Mouse (Mus musculus) midbrain, embryonic 11.5 days (tissue): ENCODE measurements around the gene Mt1. TPM values are rescaled to one million over a fixed set of nuclear protein-coding genes. Genes with fewer than 3 reads are reported as not detected.

Source experiments
- ATAC-seq: fragments of 200-750 bp; cut with Nextera tagmentation; 2 replicates; pipeline ENCODE4 v1.8.0; 2017; ENCODE audit warnings: moderate TSS enrichment, moderate library complexity; ENCODE audit not compliant: low FRiP score
- DNase-seq: peaks from one replicate; pipeline ENCODE4 v3.0.0; 2015; ENCODE audit warnings: low spot score; ENCODE audit errors: missing footprints
- H3K27ac ChIP-seq: fragments of 300-500 bp; sonication (generic); 2 replicates; pipeline ENCODE4 v1.5.1; 2014; ENCODE audit warnings: low read depth, low read length
- H3K27me3 ChIP-seq: fragments of 300-500 bp; sonication (generic); 2 replicates; pipeline ENCODE4 v1.6.1; 2014; ENCODE audit warnings: mild to moderate bottlenecking, low read length, moderate library complexity, mixed read lengths; ENCODE audit not compliant: control insufficient read depth, insufficient read depth
- H3K36me3 ChIP-seq: fragments of 300-500 bp; sonication (generic); 2 replicates; pipeline ENCODE4 v1.6.1; 2014; ENCODE audit warnings: mild to moderate bottlenecking, low read length, moderate library complexity, mixed read lengths; ENCODE audit not compliant: control insufficient read depth, insufficient read depth
- H3K4me1 ChIP-seq: fragments of 300-500 bp; sonication (generic); 2 replicates; pipeline ENCODE4 v1.6.1; 2014; ENCODE audit warnings: low read length; ENCODE audit not compliant: control insufficient read depth, insufficient read depth
- H3K4me2 ChIP-seq: fragments of 300-500 bp; sonication (generic); 2 replicates; pipeline ENCODE4 v1.6.1; 2014; ENCODE audit warnings: mild to moderate bottlenecking, moderate library complexity
- H3K4me3 ChIP-seq: fragments of 300-500 bp; sonication (generic); 2 replicates; pipeline ENCODE4 v1.5.1; 2014; ENCODE audit warnings: low read depth, low read length
- H3K9ac ChIP-seq: fragments of 300-500 bp; sonication (generic); 2 replicates; pipeline ENCODE4 v1.6.1; 2014; ENCODE audit warnings: low read length
- H3K9me3 ChIP-seq: fragments of 300-500 bp; sonication (generic); 2 replicates; pipeline ENCODE4 v1.6.1; 2016; ENCODE audit warnings: low read length; ENCODE audit not compliant: control insufficient read depth
- WGBS: fragments of 180-500 bp; shearing (Covaris S2); extraction: QIAGEN DNeasy Blood & Tissue Kit; methylation state at CpG from one replicate; pipeline ENCODE4 v1.1.7; 2014; 5-methylcytosine and 5-hydroxymethylcytosine counted together
- polyA plus RNA-seq: library from polyadenylated mRNA; unstranded; fragments of >200 nt; fragmentation: Nextera tagmentation; extraction: Ambion mirVana; gene quantifications from 2 replicates; pipeline ENCODE4 v1.2.1, GENCODE M21; 2014

Mt1 gene
- polyA plus RNA-seq, 1 experiment from 2014 or later, result 94.1 TPM

GRCm38 (mm10) chr8:94182055-94182929 is 3.4 kb downstream of the Mt1 start:
- no peak for ATAC-seq
- 69% methylated on average over 13 of the region's 13 CpGs for WGBS
- H3K9me3 ChIP-seq, result no peaks in the 10 kb centered on the region
- no peak overlapping the region for H3K9ac ChIP-seq
- DNase-seq, result peak; percentile 84
- H3K27ac ChIP-seq, result no peak overlapping the region
- peaks cover 80% of the 10 kb centered on the region for H3K27me3 ChIP-seq
- H3K4me3 ChIP-seq, result no peak overlapping the region
- no peaks in the 10 kb centered on the region for H3K36me3 ChIP-seq
- peak overlapping the region; percentile 34; the same call in 1 of the 2 replicates for H3K4me2 ChIP-seq
- H3K4me1 ChIP-seq, result peaks cover 15% of the 10 kb centered on the region

DNA sequence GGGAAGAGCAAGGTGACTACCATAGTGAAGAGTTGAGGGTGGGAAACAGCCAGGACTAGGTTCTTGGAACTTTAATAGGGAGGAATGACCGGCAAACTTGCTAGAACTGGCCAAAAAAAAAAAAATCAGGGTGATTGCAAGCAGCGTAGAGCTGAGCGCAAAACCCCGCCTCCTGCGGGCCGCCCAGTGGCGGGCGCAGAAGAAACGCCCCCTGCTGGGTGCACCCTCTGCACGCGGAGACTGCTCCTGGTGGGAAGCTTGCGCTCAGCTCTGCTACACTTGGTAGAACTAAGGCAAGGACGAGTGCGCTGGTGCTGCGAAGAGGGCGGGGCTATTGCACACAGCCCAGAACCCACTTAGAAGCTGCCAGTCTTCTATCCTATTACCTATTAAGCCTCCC is 4.2 kb downstream of the Mt1 start:
- Histone ChIP-seq H3K9ac (no peak overlapping the region), H3K36me3 (no peaks in the 10 kb centered on the region), H3K9me3 (no peaks in the 10 kb centered on the region), H3K4me2 (peak overlapping the region; percentile 34), H3K27ac (no peak overlapping the region), H3K4me3 (peak overlapping the region; percentile 15), H3K4me1 (peaks cover 15% of the 10 kb centered on the region), H3K27me3 (peaks cover 78% of the 10 kb centered on the region)
- under 1% methylated on average over 16 of the region's 16 CpGs for WGBS
- ATAC-seq (peak; percentile 57), DNase-seq (peak; percentile 94)

DNA sequence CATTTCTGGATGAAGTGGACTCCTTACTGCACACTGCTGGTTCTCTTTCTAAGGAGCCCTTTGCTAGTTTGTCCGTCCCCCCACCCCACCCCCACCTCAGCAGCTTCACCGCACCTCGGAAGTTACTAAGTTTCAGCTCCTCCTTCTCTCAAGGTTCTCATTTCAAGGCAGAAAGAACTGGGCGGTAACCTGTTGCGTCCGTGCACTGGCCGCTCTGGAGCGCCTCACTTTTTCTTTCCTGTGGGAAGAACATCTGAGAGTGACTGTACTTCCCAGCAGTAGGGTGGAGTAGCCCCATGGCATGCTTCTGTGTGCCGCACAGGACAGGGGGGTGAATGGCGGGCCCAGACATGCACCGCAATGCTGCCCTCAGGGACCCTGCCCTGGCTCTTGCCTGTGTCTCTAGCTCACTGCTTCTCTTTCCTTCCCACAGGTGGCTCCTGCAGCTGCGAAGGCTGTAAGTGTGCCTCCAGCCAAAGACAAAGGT is 5.5 kb downstream of the Mt1 start:
- Histone ChIP-seq H3K4me1 (peaks cover 12% of the 10 kb centered on the region), H3K27me3 (peaks cover 68% of the 10 kb centered on the region), H3K4me3 (no peak overlapping the region), H3K27ac (no peak overlapping the region), H3K9me3 (no peaks in the 10 kb centered on the region), H3K4me2 (no peak overlapping the region), H3K9ac (no peak overlapping the region), H3K36me3 (no peaks in the 10 kb centered on the region)
- 20% methylated on average over 12 of the region's 12 CpGs for WGBS
- ATAC-seq, result no peak
- peak; percentile 90 for DNase-seq

GRCm38 (mm10) chr8:94185791-94186190 is 6.9 kb downstream of the Mt1 start:
- ATAC-seq (no peak), DNase-seq (no peak)
- Histone ChIP-seq H3K27me3 (peaks cover 56% of the 10 kb centered on the region), H3K9ac (no peak overlapping the region), H3K4me3 (no peak overlapping the region), H3K4me1 (peaks cover 7% of the 10 kb centered on the region), H3K9me3 (no peaks in the 10 kb centered on the region), H3K27ac (no peak overlapping the region), H3K4me2 (no peak overlapping the region), H3K36me3 (no peaks in the 10 kb centered on the region)
- WGBS, result 68% methylated on average over 6 of the region's 6 CpGs

DNA sequence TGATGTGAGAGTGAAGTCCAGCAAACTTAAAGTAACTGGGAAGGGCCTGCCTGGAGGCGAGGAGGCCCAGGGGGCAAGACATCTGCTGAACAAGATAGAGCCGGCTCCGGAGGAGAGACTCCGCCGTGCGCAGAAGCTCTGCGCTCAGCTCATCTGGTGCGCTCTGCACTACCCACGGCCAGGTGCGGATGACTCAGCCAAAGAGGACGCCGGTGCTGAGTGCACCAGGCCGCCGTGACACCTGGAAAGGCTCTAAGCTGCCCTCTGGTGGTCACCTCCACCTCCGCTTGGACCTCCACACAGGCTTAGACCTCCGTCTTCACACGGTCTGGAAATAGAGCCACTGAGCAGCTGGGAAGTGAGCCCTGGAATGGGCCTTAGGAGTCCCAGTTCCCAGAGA is 7.7 kb downstream of the Mt1 start:
- peak; percentile 64 for ATAC-seq
- no peak overlapping the region for H3K4me3 ChIP-seq

GRCm38 (mm10) chr8:94187290-94188002 is 8.6 kb downstream of the Mt1 start:
- DNase-seq, result peak; percentile 93

More for the DNA sequence above, 7.7 kb downstream of the Mt1 start:
- no peak overlapping the region for H3K27ac ChIP-seq
- H3K4me1 ChIP-seq, result peaks cover 7% of the 10 kb centered on the region
- no peaks in the 10 kb centered on the region for H3K36me3 ChIP-seq
- peak; percentile 93 for DNase-seq
- H3K27me3 ChIP-seq, result peaks cover 56% of the 10 kb centered on the region
- no peak overlapping the region for H3K9ac ChIP-seq
- no peaks in the 10 kb centered on the region for H3K9me3 ChIP-seq
- no peak overlapping the region for H3K4me2 ChIP-seq
- 9% methylated on average over 17 of the region's 17 CpGs for WGBS

DNA sequence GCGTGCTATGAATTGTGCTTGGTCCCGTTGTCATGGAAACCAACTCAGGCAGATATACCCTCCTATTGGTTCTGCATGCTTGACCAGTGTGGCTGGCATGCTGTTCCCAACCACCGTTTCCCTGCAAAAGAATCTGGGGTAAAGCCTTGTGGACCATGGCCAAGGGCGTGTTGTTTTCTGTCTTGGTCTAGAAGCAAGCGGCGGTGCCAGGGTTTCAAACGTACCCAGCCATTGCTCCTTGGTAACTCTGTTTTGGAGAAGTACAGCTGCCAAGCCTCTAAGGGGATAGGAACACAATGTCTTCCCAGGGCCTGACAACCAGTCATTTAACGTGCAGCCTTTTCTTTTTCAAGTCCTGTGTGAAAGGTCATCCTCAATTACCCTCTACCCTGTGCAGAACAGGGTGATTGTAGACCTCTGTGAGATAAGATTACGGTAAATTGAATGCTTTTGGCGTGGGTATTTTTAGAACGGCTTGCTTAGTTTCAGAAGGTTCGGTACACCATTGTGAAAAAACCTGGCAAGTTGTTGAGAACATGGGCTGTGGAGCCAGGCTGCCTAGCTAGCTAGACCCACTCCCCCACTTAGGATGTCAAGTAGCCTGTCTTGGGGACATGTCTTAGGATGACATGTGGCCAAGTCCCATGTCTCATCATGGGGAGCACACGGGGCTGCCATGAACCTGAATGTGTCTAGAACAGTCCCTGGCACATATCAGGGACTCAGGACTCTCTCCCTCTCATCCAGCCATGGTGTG is 10.6 kb downstream of the Mt1 start:
- no peak overlapping the region for H3K4me3 ChIP-seq
- peaks cover 30% of the 10 kb centered on the region for H3K27me3 ChIP-seq
- H3K9ac ChIP-seq, result no peak overlapping the region
- 74% methylated on average over 13 of the region's 13 CpGs for WGBS
- DNase-seq, result no peak
- H3K36me3 ChIP-seq, result no peaks in the 10 kb centered on the region
- H3K27ac ChIP-seq, result no peak overlapping the region
- no peak for ATAC-seq
- no peak overlapping the region for H3K4me2 ChIP-seq
- H3K4me1 ChIP-seq, result no peaks in the 10 kb centered on the region
- no peaks in the 10 kb centered on the region for H3K9me3 ChIP-seq

More at GRCm38 (mm10) chr8:94187290-94188002, 8.6 kb downstream of the Mt1 start:
- no peak for ATAC-seq
- Histone ChIP-seq H3K27ac (no peak overlapping the region), H3K4me3 (no peak overlapping the region), H3K9ac (no peak overlapping the region), H3K27me3 (peaks cover 50% of the 10 kb centered on the region), H3K4me2 (no peak overlapping the region), H3K9me3 (no peaks in the 10 kb centered on the region), H3K4me1 (peaks cover 7% of the 10 kb centered on the region), H3K36me3 (no peaks in the 10 kb centered on the region)
- WGBS, result 35% methylated on average over 21 of the region's 21 CpGs

DNA sequence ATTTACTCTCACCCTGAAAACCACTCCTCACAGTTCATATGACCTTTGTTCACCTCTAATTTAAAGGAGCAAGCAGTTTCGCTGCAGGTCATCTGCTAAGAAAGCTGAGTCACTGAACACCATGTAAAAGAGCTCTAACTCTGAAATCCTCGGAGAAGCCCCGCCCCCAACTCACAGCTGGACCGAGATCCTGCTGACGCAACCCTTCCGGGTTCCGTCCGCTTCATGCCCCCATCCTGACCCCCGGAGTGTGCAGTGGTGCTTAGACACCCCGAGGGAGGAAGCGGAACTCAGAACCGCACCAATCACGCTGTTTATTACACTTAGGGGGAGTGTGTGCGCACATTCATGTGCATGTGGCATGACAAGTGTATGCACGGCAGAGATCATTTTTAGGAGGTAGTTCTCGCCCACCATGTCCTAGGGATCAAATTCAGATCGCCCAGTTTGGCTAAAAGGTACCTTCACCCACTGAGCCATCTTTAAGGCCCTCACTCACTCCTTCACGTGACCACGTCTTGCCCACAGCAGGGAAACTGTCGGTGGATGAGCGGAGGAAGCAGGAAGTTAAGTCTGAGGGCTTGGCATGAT is 12.3 kb downstream of the Mt1 start:
- H3K9me3 ChIP-seq, result no peaks in the 10 kb centered on the region
- H3K4me1 ChIP-seq, result no peaks in the 10 kb centered on the region
- peak overlapping the region; percentile 39 for H3K4me2 ChIP-seq
- DNase-seq (no peak), ATAC-seq (no peak)
- no peaks in the 10 kb centered on the region for H3K36me3 ChIP-seq
- H3K27ac ChIP-seq, result no peak overlapping the region
- H3K4me3 ChIP-seq, result peak overlapping the region; percentile 18; the same call in 1 of the 2 replicates
- peaks cover 18% of the 10 kb centered on the region for H3K27me3 ChIP-seq
- WGBS, result 29% methylated on average over 21 of the region's 21 CpGs
- no peak overlapping the region; the same call in 1 of the 2 replicates for H3K9ac ChIP-seq
